Mouse (Mus musculus) lung, adult 2 months (tissue): ENCODE measurements around the gene Olfr16. TPM values are rescaled to one million over a fixed set of nuclear protein-coding genes. Genes with fewer than 3 reads are reported as not detected.

Source experiments
- DNase-seq: peaks from one replicate; pipeline ENCODE4 v3.0.0; 2022
- H3K4me1 ChIP-seq: fragments of 200-500 bp; 2 replicates; pipeline ENCODE4 v1.6.1; 2011; ENCODE audit warnings: low read length; ENCODE audit not compliant: control insufficient read depth, insufficient read depth
- H3K4me3 ChIP-seq: fragments of 200-500 bp; replicated peaks from 2 replicates; pipeline ENCODE3; 2011; ENCODE audit warnings: low read depth, mild to moderate bottlenecking, control low read depth, low read length; ENCODE audit errors: extremely low read depth
- CTCF ChIP-seq: fragments of 200-500 bp; IDR thresholded peaks from 2 replicates; pipeline ENCODE4 v1.5.1; 2011; ENCODE audit warnings: mild to moderate bottlenecking, low read length, control low read depth; ENCODE audit not compliant: insufficient read depth
- POLR2A ChIP-seq: fragments of 200-500 bp; IDR thresholded peaks from 2 replicates; pipeline ENCODE4 v1.6.1; 2011; ENCODE audit warnings: low read depth, mild to moderate bottlenecking, control low read depth, low read length, borderline replicate concordance; ENCODE audit errors: extremely low read depth
- WGBS: fragments of 180-500 bp; shearing (Covaris S2); methylation state at CpG from one replicate; pipeline ENCODE4 v1.1.7; 2018; 5-methylcytosine and 5-hydroxymethylcytosine counted together
- polyA plus RNA-seq: library from polyadenylated mRNA; depleted of rRNA; stranded (reverse); fragments of >200 nt; gene quantifications from 2 replicates; pipeline ENCODE4 v1.2.3, GENCODE M21; 2012; rRNA removed

The Olfr16 gene
- not detected in 2 replicates for polyA plus RNA-seq

- Histone ChIP-seq H3K4me3 (no peak within 1 kb of the TSS), H3K4me1 (no peaks in the 10 kb centered on the region)
- no peak for DNase-seq
- TF ChIP-seq CTCF (no peak), POLR2A (no peak)
- 39% methylated on average over 1 of the region's 1 CpGs for WGBS
These were observed at the start of gene Olfr16 for GRCm38 (mm10) chr1:172950160-172950559. TSS of gene Olfr16 (plus strand) at chr1:172950409.

GRCm38 (mm10) chr1:172903313-172903712, 46.9 kb upstream of the Olfr16 start:
- TF ChIP-seq POLR2A (no peak), CTCF (no peak)
- H3K4me3 ChIP-seq = no peak overlapping the region
- no peaks in the 10 kb centered on the region for H3K4me1 ChIP-seq
- DNase-seq = no peak

DNA sequence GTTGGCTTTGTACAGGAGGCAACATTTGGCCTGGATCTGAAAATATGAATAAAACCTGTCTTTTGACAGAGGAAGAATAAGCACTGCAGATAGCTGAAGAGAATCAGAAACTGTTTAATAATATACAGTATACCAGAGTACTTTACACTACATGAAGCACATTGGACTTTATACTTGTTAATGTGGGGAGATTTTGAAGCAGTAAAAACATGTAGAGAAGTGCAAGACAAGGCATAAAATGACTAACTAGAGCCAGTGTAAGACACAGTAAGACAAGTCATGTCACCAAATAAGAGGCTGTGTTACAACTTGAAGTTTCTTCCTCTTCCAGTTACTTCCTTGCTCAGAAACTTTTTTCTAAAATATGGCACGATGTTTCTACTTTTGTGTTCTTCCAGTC, 33.1 kb upstream of the Olfr16 start:
- TF ChIP-seq POLR2A (no peak), CTCF (no peak)
- 70% methylated on average over 1 of the region's 1 CpGs for WGBS
- H3K4me3 ChIP-seq = no peak overlapping the region
- DNase-seq = no peak
- H3K4me1 ChIP-seq = no peaks in the 10 kb centered on the region

DNA sequence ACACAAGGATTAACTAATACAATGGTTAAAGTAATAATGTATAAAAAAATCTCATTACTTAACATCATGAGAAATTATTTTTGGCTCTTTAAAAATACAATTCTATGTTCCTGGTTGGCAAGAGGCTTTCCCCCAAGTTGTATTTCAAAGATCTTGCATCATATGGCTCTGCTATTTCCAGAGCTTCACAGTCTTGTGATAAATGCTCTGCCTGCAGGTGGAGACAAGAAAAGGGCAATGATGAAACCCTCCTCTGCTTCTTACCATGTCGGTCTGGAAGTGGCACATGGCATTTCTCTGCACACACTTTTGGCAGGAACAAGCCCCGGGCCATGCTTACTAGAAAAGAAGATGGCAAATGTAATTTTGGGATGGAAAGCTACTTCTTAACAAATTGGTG, 31.8 kb upstream of the Olfr16 start:
- 77% methylated on average over 2 of the region's 2 CpGs for WGBS
- H3K4me1 ChIP-seq = no peaks in the 10 kb centered on the region
- DNase-seq = no peak
- no peak for TF ChIP-seq CTCF
- TF ChIP-seq POLR2A = no peak
- no peak overlapping the region for H3K4me3 ChIP-seq

- WGBS = 91% methylated on average over 2 of the region's 2 CpGs
- no peaks in the 10 kb centered on the region for H3K4me1 ChIP-seq
- TF ChIP-seq POLR2A (no peak), CTCF (no peak)
- H3K4me3 ChIP-seq = no peak overlapping the region
- DNase-seq = no peak
These were observed 18.0 kb upstream of the Olfr16 start for GRCm38 (mm10) chr1:172932197-172932596.

DNA sequence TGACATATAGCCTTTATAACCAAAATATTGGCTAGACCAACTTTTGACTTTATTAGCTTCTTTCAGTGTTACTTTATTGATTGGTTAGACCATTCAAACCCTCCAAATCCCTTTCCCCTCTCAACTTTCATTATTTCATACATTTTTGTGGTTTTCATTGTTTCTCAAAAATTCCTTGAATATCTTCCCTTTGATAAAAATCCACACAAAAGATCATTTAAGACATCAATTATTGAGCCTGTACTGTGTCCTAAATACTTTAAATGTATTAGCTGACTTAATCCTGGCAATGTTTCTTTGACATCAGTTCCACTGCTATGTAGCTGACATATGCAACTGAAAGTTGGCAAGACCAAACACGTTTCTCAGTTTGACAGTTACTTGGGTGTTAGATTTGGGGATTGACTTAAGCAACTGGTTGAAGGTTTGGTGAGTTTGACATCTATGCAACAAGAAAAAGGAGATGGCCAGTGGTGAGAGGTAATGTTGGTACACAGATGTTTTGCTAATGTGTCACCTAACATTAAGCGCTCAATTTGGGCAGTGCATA, 1.0 kb downstream of the Olfr16 start:
- Histone ChIP-seq H3K4me3 (no peak overlapping the region), H3K4me1 (no peaks in the 10 kb centered on the region)
- no peak for DNase-seq
- TF ChIP-seq CTCF (no peak), POLR2A (no peak)
- 70% methylated on average over 2 of the region's 2 CpGs for WGBS

DNA sequence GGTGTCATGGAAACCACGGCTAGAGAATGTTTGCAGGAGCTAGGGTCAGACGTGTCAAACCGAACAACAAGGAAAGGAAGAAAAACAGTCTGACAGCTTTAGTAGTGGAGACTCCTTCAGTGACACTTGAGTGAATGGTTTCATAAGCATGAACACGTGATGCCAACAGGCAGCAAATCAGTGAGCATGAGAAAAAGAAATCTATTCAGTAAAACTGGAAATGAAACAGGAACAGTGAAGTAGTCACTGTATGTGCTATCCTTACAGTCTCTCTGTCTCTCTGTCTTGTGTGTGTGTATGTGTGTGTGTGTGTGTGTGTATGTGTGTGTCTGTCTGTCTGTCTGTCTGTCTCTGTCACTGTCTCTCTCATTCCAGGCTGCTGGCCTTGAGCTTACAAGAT, 5.2 kb downstream of the Olfr16 start:
- Histone ChIP-seq H3K4me1 (no peaks in the 10 kb centered on the region), H3K4me3 (no peak overlapping the region)
- TF ChIP-seq CTCF = no peak
- no peak for TF ChIP-seq POLR2A
- 51% methylated on average over 4 of the region's 4 CpGs for WGBS
- DNase-seq = no peak

- no peak for TF ChIP-seq CTCF
- no peak for TF ChIP-seq POLR2A
- DNase-seq = no peak
- 32% methylated on average over 1 of the region's 1 CpGs for WGBS
- Histone ChIP-seq H3K4me1 (no peaks in the 10 kb centered on the region), H3K4me3 (no peak overlapping the region)
These were observed 10.2 kb downstream of the Olfr16 start for GRCm38 (mm10) chr1:172960452-172960851.

DNA sequence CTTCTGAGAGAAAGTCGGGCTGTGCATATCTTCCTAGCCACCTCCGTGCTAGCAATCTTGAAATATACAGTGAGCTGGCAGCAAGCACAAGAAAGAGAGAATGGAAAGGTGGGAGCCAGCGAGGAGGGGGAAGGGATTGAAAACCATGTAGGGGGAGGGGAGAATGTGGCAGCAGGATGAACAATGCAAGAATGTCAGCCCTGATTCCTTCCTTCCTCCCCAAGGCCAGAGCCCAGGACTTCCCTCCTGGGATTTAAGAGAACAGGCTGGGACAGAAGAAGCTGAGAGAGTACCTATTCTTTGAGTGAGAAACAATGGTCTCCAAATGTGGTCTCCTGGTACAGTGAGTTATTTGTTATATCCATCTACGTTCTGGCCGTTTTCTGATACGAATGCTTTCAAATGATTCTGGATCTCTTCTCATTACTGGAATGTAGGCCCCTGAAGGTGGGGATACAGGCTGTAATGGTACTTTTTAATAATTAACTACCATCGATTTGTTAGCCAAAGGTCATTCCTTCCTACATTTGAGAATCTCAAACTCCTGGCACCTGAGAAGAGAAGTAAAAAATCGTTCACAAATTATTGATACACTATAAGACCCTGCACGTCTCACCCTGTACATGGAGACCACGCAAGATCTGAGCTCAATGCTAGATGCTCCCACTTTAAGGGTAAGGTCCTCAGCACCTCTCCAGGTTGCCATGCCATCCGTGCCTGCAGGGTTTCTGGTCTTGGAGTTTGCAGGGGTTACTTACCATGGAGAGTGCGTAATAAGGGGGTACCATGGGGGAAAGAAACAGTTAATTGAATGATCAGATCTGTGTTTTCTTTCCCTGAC, 39.8 kb downstream of the Olfr16 start:
- 61% methylated on average over 12 of the region's 12 CpGs for whole genome bisulfite sequencing

DNA sequence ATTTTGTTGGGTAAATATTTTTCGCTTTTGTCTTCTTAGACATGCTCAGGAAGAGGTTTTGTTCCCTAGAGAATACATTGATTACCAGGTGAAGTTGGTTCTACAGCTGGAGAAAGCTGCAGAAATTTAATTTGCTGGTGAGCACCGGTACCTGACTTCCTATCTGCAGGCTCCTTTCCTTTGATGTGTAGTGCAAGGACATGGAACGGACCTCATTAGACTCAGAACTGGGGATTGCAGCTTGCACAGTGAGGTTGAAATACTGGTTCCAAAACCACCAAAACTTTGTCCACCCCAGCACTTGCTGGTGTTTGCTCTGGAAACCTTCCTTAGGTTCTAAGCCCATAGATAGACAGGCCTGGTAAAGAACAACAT, 40.4 kb downstream of the Olfr16 start:
- DNase-seq = no peak
- Histone ChIP-seq H3K4me1 (no peaks in the 10 kb centered on the region), H3K4me3 (no peak overlapping the region)
- no peak for TF ChIP-seq POLR2A
- TF ChIP-seq CTCF = no peak
- WGBS = 79% methylated on average over 3 of the region's 3 CpGs

More for the DNA sequence above, 39.8 kb downstream of the Olfr16 start:
- DNase-seq = no peak
- no peaks in the 10 kb centered on the region for H3K4me1 ChIP-seq
- no peak overlapping the region for H3K4me3 ChIP-seq
- TF ChIP-seq CTCF (no peak), POLR2A (no peak)

Other genes starting within 250 kb of the Olfr16 start
- 0.12 TPM in 1 of 2 replicates, not detected in the other for gene Apcs, start 55.4 kb upstream of the Olfr16 start, polyA plus RNA-seq
- not detected in 2 replicates for gene Olfr1408, start 187.0 kb downstream of the Olfr16 start, polyA plus RNA-seq
- gene Olfr1406, start 240.2 kb downstream of the Olfr16 start, polyA plus RNA-seq = not detected in 2 replicates
- not detected in 2 replicates for gene Olfr218, start 247.4 kb downstream of the Olfr16 start, polyA plus RNA-seq